Mouse (Mus musculus) G1E (cell line): Measurements from ENCODE around the gene Tufm. TPM values are rescaled to one million over a fixed set of nuclear protein-coding genes. Genes with fewer than 3 reads are reported as not detected.

ENCODE experiments used
- ATAC-seq: 2 replicates; pipeline ENCODE4 v1.8.0; 2016; ENCODE audit warnings: mild to moderate bottlenecking; ENCODE audit not compliant: insufficient number of reproducible peaks, poor library complexity, low FRiP score, severe bottlenecking; ENCODE audit errors: extremely low read depth
- DNase-seq: peaks from one replicate; pipeline ENCODE4 v3.0.0; 2012; ENCODE audit warnings: low spot score
- H3K27me3 ChIP-seq: 2 replicates; pipeline ENCODE4 v1.6.1; 2012; ENCODE audit warnings: mild to moderate bottlenecking, low read length, inconsistent platforms; ENCODE audit not compliant: insufficient read depth
- H3K36me3 ChIP-seq: replicated peaks from 2 replicates; pipeline ENCODE3; 2012; ENCODE audit warnings: mild to moderate bottlenecking, inconsistent platforms
- H3K4me1 ChIP-seq: 2 replicates; pipeline ENCODE4 v1.6.1; 2012; ENCODE audit warnings: low read depth, low read length, inconsistent platforms, mixed read lengths; ENCODE audit not compliant: insufficient read depth
- H3K4me3 ChIP-seq: 2 replicates; pipeline ENCODE4 v1.5.1; 2012; ENCODE audit warnings: low read depth, mild to moderate bottlenecking, inconsistent platforms, low read length, moderate library complexity, mixed read lengths
- H3K9me3 ChIP-seq: replicated peaks from 2 replicates; pipeline ENCODE4 v1.6.1; 2012; ENCODE audit warnings: inconsistent platforms
- CTCF ChIP-seq: IDR thresholded peaks from 2 replicates; pipeline ENCODE4 v1.5.1; 2012; ENCODE audit warnings: low read depth, low read length, inconsistent platforms, mixed read lengths
- GATA1 ChIP-seq: IDR thresholded peaks from 2 replicates; pipeline ENCODE4 v1.6.1; 2012; ENCODE audit warnings: borderline replicate concordance, low read length, inconsistent platforms, mixed read lengths
- GATA2 ChIP-seq: IDR thresholded peaks from 2 replicates; pipeline ENCODE4 v1.6.1; 2012; ENCODE audit warnings: low read depth, low read length, inconsistent platforms, borderline replicate concordance
- POLR2AphosphoS5 ChIP-seq: IDR thresholded peaks from 2 replicates; pipeline ENCODE4 v1.6.1; 2012; ENCODE audit warnings: low read depth, low read length, inconsistent platforms; ENCODE audit not compliant: insufficient replicate concordance
- TAL1 ChIP-seq: conservative IDR thresholded peaks from 2 replicates; pipeline ENCODE4 v1.6.1; 2012; ENCODE audit warnings: low read depth, low read length, inconsistent platforms, mixed read lengths
- polyA plus RNA-seq: library from polyadenylated mRNA; stranded (reverse); fragments of >175 nt; gene quantifications from 2 replicates; pipeline ENCODE4 v1.2.3, GENCODE M21; 2012
- total RNA-seq, 2 experiments: library from RNA; stranded (forward) in 1 of 2; stranded (reverse) in 1 of 2; fragments of 200-1000 nt in 1 of 2; fragments of >200 nt in 1 of 2; fragmentation: Nextera tagmentation in 1 of 2; gene quantifications; 2 replicates each; pipeline ENCODE4 v1.2.3; 2014 to 2017

Gene Tufm
- total and polyA plus RNA-seq, 3 experiments = 81.9 to 126 (median 123) TPM

GRCm38 (mm10) chr7:126458844-126459618 is 28.1 kb upstream of the Tufm start:
- Histone ChIP-seq H3K27me3 (peaks cover 62% of the 10 kb centered on the region), H3K4me3 (no peak overlapping the region), H3K36me3 (no peaks in the 10 kb centered on the region), H3K4me1 (peaks cover 9% of the 10 kb centered on the region), H3K9me3 (no peaks in the 10 kb centered on the region)
- TF ChIP-seq POLR2AphosphoS5 (no peak), GATA1 (no peak), GATA2 (no peak), TAL1 (no peak), CTCF (no peak)
- no peak for DNase-seq
- ATAC-seq = no peak

- H3K4me1 ChIP-seq = peaks cover 25% of the 10 kb centered on the region
- no peak for ATAC-seq
These were observed 26.4 kb upstream of the Tufm start for GRCm38 (mm10) chr7:126460623-126461399.

GRCm38 (mm10) chr7:126461626-126462025 is 25.5 kb upstream of the Tufm start:
- peaks cover 21% of the 10 kb centered on the region for H3K36me3 ChIP-seq
- no peak for DNase-seq
- H3K4me3 ChIP-seq = no peak overlapping the region
- peaks cover 49% of the 10 kb centered on the region for H3K27me3 ChIP-seq
- no peaks in the 10 kb centered on the region for H3K9me3 ChIP-seq
- no peak for TF ChIP-seq GATA1
- no peak for TF ChIP-seq POLR2AphosphoS5
- no peak for TF ChIP-seq GATA2
- no peak for TF ChIP-seq TAL1
- no peak for TF ChIP-seq CTCF
- ATAC-seq = no peak
- H3K4me1 ChIP-seq = peaks cover 33% of the 10 kb centered on the region

More at GRCm38 (mm10) chr7:126460623-126461399, 26.4 kb upstream of the Tufm start:
- Histone ChIP-seq H3K9me3 (no peaks in the 10 kb centered on the region), H3K4me3 (no peak overlapping the region), H3K27me3 (peaks cover 57% of the 10 kb centered on the region), H3K36me3 (peaks cover 13% of the 10 kb centered on the region)
- DNase-seq = no peak
- TF ChIP-seq POLR2AphosphoS5 = no peak
- TF ChIP-seq GATA1 = no peak
- TF ChIP-seq TAL1 = no peak
- TF ChIP-seq GATA2 = no peak
- no peak for TF ChIP-seq CTCF

GRCm38 (mm10) chr7:126463004-126463403 is 24.2 kb upstream of the Tufm start, which contains the start of gene Atp2a1:
Gene Atp2a1, minus strand, starts transcription at chr7:126463108.
- H3K4me3 ChIP-seq = no peak within 1 kb of the TSS; the same call in 1 of the 2 replicates
- peaks cover 43% of the 10 kb centered on the region for H3K4me1 ChIP-seq
- peaks cover 35% of the 10 kb centered on the region for H3K27me3 ChIP-seq
- H3K9me3 ChIP-seq = no peaks in the 10 kb centered on the region
- H3K36me3 ChIP-seq = peaks cover 35% of the 10 kb centered on the region
- ATAC-seq = no peak
- no peak for DNase-seq
- TF ChIP-seq TAL1 (no peak), CTCF (no peak), GATA1 (no peak), GATA2 (no peak), POLR2AphosphoS5 (no peak)

- ATAC-seq (no peak), DNase-seq (no peak)
- Histone ChIP-seq H3K4me3 (no peak overlapping the region), H3K4me1 (peaks cover 43% of the 10 kb centered on the region), H3K9me3 (no peaks in the 10 kb centered on the region), H3K36me3 (peaks cover 40% of the 10 kb centered on the region), H3K27me3 (peaks cover 29% of the 10 kb centered on the region)
- no peak for TF ChIP-seq TAL1
- no peak for TF ChIP-seq POLR2AphosphoS5
- no peak for TF ChIP-seq GATA1
- no peak for TF ChIP-seq CTCF
- TF ChIP-seq GATA2 = no peak
These were observed 23.6 kb upstream of the Tufm start for GRCm38 (mm10) chr7:126463547-126463946.

GRCm38 (mm10) chr7:126464121-126464520 is 23.0 kb upstream of the Tufm start:
- Histone ChIP-seq H3K36me3 (peaks cover 46% of the 10 kb centered on the region), H3K27me3 (peaks cover 24% of the 10 kb centered on the region), H3K4me1 (peaks cover 43% of the 10 kb centered on the region), H3K4me3 (no peak overlapping the region; the same call in 1 of the 2 replicates), H3K9me3 (no peaks in the 10 kb centered on the region)
- TF ChIP-seq TAL1 = no peak
- no peak for TF ChIP-seq GATA2
- TF ChIP-seq POLR2AphosphoS5 = no peak
- TF ChIP-seq CTCF = no peak
- no peak for TF ChIP-seq GATA1
- DNase-seq (peak; percentile 50), ATAC-seq (no peak)
